Mouse (Mus musculus) forebrain, embryonic 10.5 days (tissue): Measurements from ENCODE around the gene Miga2. TPM values are rescaled to one million over a fixed set of nuclear protein-coding genes. Genes with fewer than 3 reads are reported as not detected.

Experiments used
- DNase-seq: peaks from one replicate; pipeline ENCODE4 v3.0.0-alpha.2; 2017; ENCODE audit warnings: low spot score; ENCODE audit errors: extremely low spot score
- H3K27ac ChIP-seq: fragments of 300-500 bp; sonication (generic); 2 replicates; pipeline ENCODE4 v1.5.1; 2016; ENCODE audit warnings: mild to moderate bottlenecking
- H3K27me3 ChIP-seq: fragments of 300-500 bp; sonication (generic); 2 replicates; pipeline ENCODE4 v1.6.1; 2016; ENCODE audit warnings: mild to moderate bottlenecking; ENCODE audit not compliant: poor library complexity, severe bottlenecking
- H3K36me3 ChIP-seq: fragments of 300-500 bp; sonication (generic); replicated peaks from 2 replicates; pipeline ENCODE4 v1.6.1; 2016; ENCODE audit warnings: mild to moderate bottlenecking, moderate library complexity
- H3K4me1 ChIP-seq: fragments of 300-500 bp; sonication (generic); 2 replicates; pipeline ENCODE4 v1.6.1; 2016
- H3K4me3 ChIP-seq: fragments of 300-500 bp; sonication (generic); 2 replicates; pipeline ENCODE4 v1.5.1; 2016; ENCODE audit warnings: mild to moderate bottlenecking, moderate library complexity
- H3K9me3 ChIP-seq: fragments of 300-500 bp; sonication (generic); 2 replicates; pipeline ENCODE4 v1.6.1; 2016; ENCODE audit warnings: mild to moderate bottlenecking, moderate library complexity
- WGBS: fragments of 180-500 bp; shearing (Covaris S2); methylation state at CpG from one replicate; pipeline ENCODE4 v1.1.7; 2016; 5-methylcytosine and 5-hydroxymethylcytosine counted together
- microRNA-seq: library from miRNA; unstranded; fragments of <30 nt; microRNA quantifications from one replicate; pipeline ENCODE4, GENCODE M21; 2017
- polyA plus RNA-seq: library from polyadenylated mRNA; unstranded; fragments of >200 nt; fragmentation: Nextera tagmentation; extraction: Ambion mirVana; gene quantifications from 2 replicates; pipeline ENCODE4 v1.2.1, GENCODE M21; 2016

Gene Miga2
- polyA plus RNA-seq, 1 experiment from 2014 or later, result 30.9 TPM

- H3K27ac ChIP-seq, result peak overlapping the region; percentile 76; the same call in 1 of the 2 replicates
- 84% methylated on average over 6 of the region's 6 CpGs for WGBS
Measured at GRCm38 (mm10) chr2:30418259-30418658, 54.2 kb downstream of the Miga2 start.

GRCm38 (mm10) chr2:30419112-30419511, 55.1 kb downstream of the Miga2 start:
- Histone ChIP-seq H3K27me3 (peaks cover 9% of the 10 kb centered on the region), H3K4me1 (peaks cover 47% of the 10 kb centered on the region), H3K4me3 (peak overlapping the region; percentile 29; the same call in 1 of the 2 replicates), H3K9me3 (no peaks in the 10 kb centered on the region), H3K27ac (peak overlapping the region; percentile 76), H3K36me3 (peaks cover 7% of the 10 kb centered on the region)
- 42% methylated on average over 10 of the region's 10 CpGs for WGBS
- DNase-seq, result no peak

More at GRCm38 (mm10) chr2:30418259-30418658, 54.2 kb downstream of the Miga2 start:
- no peaks in the 10 kb centered on the region for H3K9me3 ChIP-seq
- no peak for DNase-seq
- peaks cover 18% of the 10 kb centered on the region for H3K27me3 ChIP-seq
- peaks cover 7% of the 10 kb centered on the region for H3K36me3 ChIP-seq
- H3K4me3 ChIP-seq, result peak overlapping the region; percentile 10; the same call in 1 of the 2 replicates
- peaks cover 55% of the 10 kb centered on the region for H3K4me1 ChIP-seq

GRCm38 (mm10) chr2:30421432-30421831, 57.4 kb downstream of the Miga2 start:
- peaks cover 29% of the 10 kb centered on the region for H3K4me1 ChIP-seq
- WGBS, result 87% methylated on average over 4 of the region's 4 CpGs
- no peak for DNase-seq
- H3K27me3 ChIP-seq, result no peaks in the 10 kb centered on the region
- peaks cover 15% of the 10 kb centered on the region for H3K36me3 ChIP-seq
- H3K27ac ChIP-seq, result no peak overlapping the region
- H3K4me3 ChIP-seq, result no peak overlapping the region
- H3K9me3 ChIP-seq, result no peaks in the 10 kb centered on the region

GRCm38 (mm10) chr2:30429156-30429555, 65.1 kb downstream of the Miga2 start:
- Histone ChIP-seq H3K4me1 (no peaks in the 10 kb centered on the region), H3K9me3 (no peaks in the 10 kb centered on the region), H3K27me3 (no peaks in the 10 kb centered on the region), H3K36me3 (peaks cover 85% of the 10 kb centered on the region), H3K27ac (no peak overlapping the region), H3K4me3 (no peak overlapping the region)
- no peak for DNase-seq

Small RNAs within 50 kb of the gene (microRNA-seq; reads per million reads assigned to microRNA genes)
- gene Gm47292, result not detected

Other genes starting within 250 kb of the Miga2 start
- 6.3 and 6.6 TPM in 2 replicates for gene Zer1, start 239.6 kb upstream of the Miga2 start, polyA plus RNA-seq
- 7.8 and 8.6 TPM in 2 replicates for gene Tbc1d13, start 230.5 kb upstream of the Miga2 start, polyA plus RNA-seq
- 17.1 and 17.9 TPM in 2 replicates for gene Endog, start 192.7 kb upstream of the Miga2 start, polyA plus RNA-seq
- 92.5 and 96.1 TPM in 2 replicates for gene Spout1, start 185.8 kb upstream of the Miga2 start, polyA plus RNA-seq
- 7.0 and 8.6 TPM in 2 replicates for gene Kyat1, start 158.4 kb upstream of the Miga2 start, polyA plus RNA-seq
- gene Lrrc8a, start 126.5 kb upstream of the Miga2 start, polyA plus RNA-seq, result 41.5 and 44.7 TPM in 2 replicates
- 0.09 and 0.16 TPM in 2 replicates for gene Gm28035, start 123.7 kb upstream of the Miga2 start, polyA plus RNA-seq
- gene Phyhd1, start 98.0 kb upstream of the Miga2 start, polyA plus RNA-seq, result 2.7 and 3.4 TPM in 2 replicates
- not detected in 2 replicates for gene Gm28038, start 83.2 kb upstream of the Miga2 start, polyA plus RNA-seq
- gene Dolk, start 77.9 kb upstream of the Miga2 start, polyA plus RNA-seq, result 26.0 and 26.5 TPM in 2 replicates
- gene Nup188, start 77.8 kb upstream of the Miga2 start, polyA plus RNA-seq, result 65.2 and 72.8 TPM in 2 replicates
- gene Sh3glb2, start 4.9 kb upstream of the Miga2 start, polyA plus RNA-seq, result 76.9 and 82.0 TPM in 2 replicates
- gene Dolpp1, start 28.0 kb downstream of the Miga2 start, polyA plus RNA-seq, result 54.8 and 60.1 TPM in 2 replicates
- gene Crat, start 51.6 kb downstream of the Miga2 start, polyA plus RNA-seq, result 23.2 and 23.6 TPM in 2 replicates
- 149 and 165 TPM in 2 replicates for gene Ptpa, start 51.8 kb downstream of the Miga2 start, polyA plus RNA-seq
- gene Ier5l, start 110.0 kb downstream of the Miga2 start, polyA plus RNA-seq, result 1.6 and 2.0 TPM in 2 replicates
- 0.35 TPM in 1 of 2 replicates, not detected in the other for gene Cstad, start 230.8 kb downstream of the Miga2 start, polyA plus RNA-seq